Mouse (Mus musculus) G1E (cell line): Measurements from ENCODE around the gene H2afx. TPM values are rescaled to one million over a fixed set of nuclear protein-coding genes. Genes with fewer than 3 reads are reported as not detected.
"Not testable (repeated sequence)": the region's sequence is repeated elsewhere in the genome, so short reads cannot be mapped to it uniquely, and the experiment has no call there.

Source experiments
- ATAC-seq: 2 replicates; pipeline ENCODE4 v1.8.0; 2016; ENCODE audit warnings: mild to moderate bottlenecking; ENCODE audit not compliant: insufficient number of reproducible peaks, poor library complexity, low FRiP score, severe bottlenecking; ENCODE audit errors: extremely low read depth
- DNase-seq: peaks from one replicate; pipeline ENCODE4 v3.0.0; 2012; ENCODE audit warnings: low spot score
- H3K27me3 ChIP-seq: 2 replicates; pipeline ENCODE4 v1.6.1; 2012; ENCODE audit warnings: mild to moderate bottlenecking, low read length, inconsistent platforms; ENCODE audit not compliant: insufficient read depth
- H3K36me3 ChIP-seq: replicated peaks from 2 replicates; pipeline ENCODE3; 2012; ENCODE audit warnings: mild to moderate bottlenecking, inconsistent platforms
- H3K4me1 ChIP-seq: 2 replicates; pipeline ENCODE4 v1.6.1; 2012; ENCODE audit warnings: low read depth, low read length, inconsistent platforms, mixed read lengths; ENCODE audit not compliant: insufficient read depth
- H3K4me3 ChIP-seq: 2 replicates; pipeline ENCODE4 v1.5.1; 2012; ENCODE audit warnings: low read depth, mild to moderate bottlenecking, inconsistent platforms, low read length, moderate library complexity, mixed read lengths
- H3K9me3 ChIP-seq: replicated peaks from 2 replicates; pipeline ENCODE4 v1.6.1; 2012; ENCODE audit warnings: inconsistent platforms
- CTCF ChIP-seq: IDR thresholded peaks from 2 replicates; pipeline ENCODE4 v1.5.1; 2012; ENCODE audit warnings: low read depth, low read length, inconsistent platforms, mixed read lengths
- GATA1 ChIP-seq: IDR thresholded peaks from 2 replicates; pipeline ENCODE4 v1.6.1; 2012; ENCODE audit warnings: borderline replicate concordance, low read length, inconsistent platforms, mixed read lengths
- GATA2 ChIP-seq: IDR thresholded peaks from 2 replicates; pipeline ENCODE4 v1.6.1; 2012; ENCODE audit warnings: low read depth, low read length, inconsistent platforms, borderline replicate concordance
- POLR2AphosphoS5 ChIP-seq: IDR thresholded peaks from 2 replicates; pipeline ENCODE4 v1.6.1; 2012; ENCODE audit warnings: low read depth, low read length, inconsistent platforms; ENCODE audit not compliant: insufficient replicate concordance
- TAL1 ChIP-seq: conservative IDR thresholded peaks from 2 replicates; pipeline ENCODE4 v1.6.1; 2012; ENCODE audit warnings: low read depth, low read length, inconsistent platforms, mixed read lengths
- polyA plus RNA-seq: library from polyadenylated mRNA; stranded (reverse); fragments of >175 nt; gene quantifications from 2 replicates; pipeline ENCODE4 v1.2.3, GENCODE M21; 2012
- total RNA-seq, 2 experiments: library from RNA; stranded (forward) in 1 of 2; stranded (reverse) in 1 of 2; fragments of 200-1000 nt in 1 of 2; fragments of >200 nt in 1 of 2; fragmentation: Nextera tagmentation in 1 of 2; gene quantifications; 2 replicates each; pipeline ENCODE4 v1.2.3; 2014 to 2017

Gene H2afx
- total and polyA plus RNA-seq, 3 experiments = 227 to 762 (median 240) TPM

- Histone ChIP-seq H3K9me3 (no peaks in the 10 kb centered on the region), H3K4me3 (peak overlapping the region; percentile 89; the same call in 1 of the 2 replicates), H3K36me3 (peaks cover 46% of the 10 kb centered on the region), H3K4me1 (peaks cover 43% of the 10 kb centered on the region), H3K27me3 (no peaks in the 10 kb centered on the region)
- TF ChIP-seq GATA2 (no peak), POLR2AphosphoS5 (no peak), GATA1 (no peak), TAL1 (no peak), CTCF (no peak)
- no peak for DNase-seq
- ATAC-seq = no peak
Measured at GRCm38 (mm10) chr9:44318076-44318825, 16.2 kb upstream of the H2afx start.

DNA sequence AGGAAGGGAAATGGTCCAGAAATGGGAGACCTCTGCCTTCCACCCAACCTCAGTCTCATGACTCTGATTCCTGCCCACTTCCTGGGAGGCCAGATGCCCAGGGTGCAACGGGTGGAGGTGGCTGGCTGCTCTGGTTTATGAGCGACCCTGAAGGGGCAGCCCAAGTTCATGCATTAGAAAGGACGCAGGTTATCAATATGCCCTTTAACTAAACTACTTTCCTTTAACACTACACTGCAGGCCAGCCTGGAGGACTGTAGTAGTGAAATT is 15.7 kb upstream of the H2afx start:
- DNase-seq (no peak), ATAC-seq (no peak)
- Histone ChIP-seq H3K4me1 (peaks cover 43% of the 10 kb centered on the region), H3K27me3 (no peaks in the 10 kb centered on the region), H3K4me3 (peak overlapping the region; percentile 89; the same call in 1 of the 2 replicates), H3K36me3 (peaks cover 41% of the 10 kb centered on the region), H3K9me3 (no peaks in the 10 kb centered on the region)
- no peak for TF ChIP-seq GATA2
- no peak for TF ChIP-seq CTCF
- no peak for TF ChIP-seq GATA1
- TF ChIP-seq TAL1 = no peak
- TF ChIP-seq POLR2AphosphoS5 = no peak

DNA sequence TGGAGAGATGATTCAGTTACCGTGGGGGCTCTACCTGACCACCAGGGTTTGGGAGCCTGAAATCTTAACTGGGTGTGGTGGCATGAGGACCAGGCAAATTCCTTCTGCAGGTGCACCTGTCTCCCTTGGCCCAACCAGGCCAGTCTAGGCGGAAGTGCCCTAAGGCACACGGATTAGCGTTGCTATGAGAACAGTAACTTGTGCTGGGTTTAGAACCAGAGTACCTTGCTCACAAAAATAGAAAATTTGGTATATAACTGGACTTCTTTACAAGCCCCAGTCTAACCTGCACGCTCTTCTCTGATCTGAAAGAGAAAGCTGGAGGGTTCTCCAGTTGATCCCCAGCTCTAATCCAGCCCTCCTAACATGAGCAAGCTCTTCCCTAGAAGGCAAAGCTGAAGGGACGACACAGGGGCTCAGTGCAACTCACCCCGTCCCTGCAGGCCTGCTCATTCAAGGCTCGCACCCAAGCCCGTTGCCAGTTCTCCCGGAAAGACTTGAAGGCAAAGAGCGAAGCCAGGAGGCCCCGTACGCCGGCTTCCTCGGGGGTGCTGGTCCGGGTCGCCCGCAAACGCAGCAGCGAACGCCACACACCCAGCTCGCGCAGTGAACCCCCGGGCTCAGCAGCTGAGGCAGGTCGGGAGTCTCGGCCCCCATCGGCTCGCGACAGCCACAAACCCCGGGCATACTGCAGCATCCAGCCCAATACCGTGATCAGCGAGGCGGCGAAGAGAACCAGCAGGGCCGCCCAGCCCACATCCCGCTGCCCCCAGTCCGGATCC is 15.2 kb upstream of the H2afx start:
- DNase-seq (peak; percentile 51), ATAC-seq (no peak)
- peaks cover 35% of the 10 kb centered on the region for H3K36me3 ChIP-seq
- peak overlapping the region; percentile 89 for H3K4me3 ChIP-seq
- no peaks in the 10 kb centered on the region for H3K9me3 ChIP-seq
- no peaks in the 10 kb centered on the region for H3K27me3 ChIP-seq
- TF ChIP-seq GATA1 = no peak
- no peak for TF ChIP-seq POLR2AphosphoS5
- TF ChIP-seq TAL1 = no peak
- TF ChIP-seq GATA2 = no peak
- no peak for TF ChIP-seq CTCF
- peaks cover 45% of the 10 kb centered on the region for H3K4me1 ChIP-seq

DNA sequence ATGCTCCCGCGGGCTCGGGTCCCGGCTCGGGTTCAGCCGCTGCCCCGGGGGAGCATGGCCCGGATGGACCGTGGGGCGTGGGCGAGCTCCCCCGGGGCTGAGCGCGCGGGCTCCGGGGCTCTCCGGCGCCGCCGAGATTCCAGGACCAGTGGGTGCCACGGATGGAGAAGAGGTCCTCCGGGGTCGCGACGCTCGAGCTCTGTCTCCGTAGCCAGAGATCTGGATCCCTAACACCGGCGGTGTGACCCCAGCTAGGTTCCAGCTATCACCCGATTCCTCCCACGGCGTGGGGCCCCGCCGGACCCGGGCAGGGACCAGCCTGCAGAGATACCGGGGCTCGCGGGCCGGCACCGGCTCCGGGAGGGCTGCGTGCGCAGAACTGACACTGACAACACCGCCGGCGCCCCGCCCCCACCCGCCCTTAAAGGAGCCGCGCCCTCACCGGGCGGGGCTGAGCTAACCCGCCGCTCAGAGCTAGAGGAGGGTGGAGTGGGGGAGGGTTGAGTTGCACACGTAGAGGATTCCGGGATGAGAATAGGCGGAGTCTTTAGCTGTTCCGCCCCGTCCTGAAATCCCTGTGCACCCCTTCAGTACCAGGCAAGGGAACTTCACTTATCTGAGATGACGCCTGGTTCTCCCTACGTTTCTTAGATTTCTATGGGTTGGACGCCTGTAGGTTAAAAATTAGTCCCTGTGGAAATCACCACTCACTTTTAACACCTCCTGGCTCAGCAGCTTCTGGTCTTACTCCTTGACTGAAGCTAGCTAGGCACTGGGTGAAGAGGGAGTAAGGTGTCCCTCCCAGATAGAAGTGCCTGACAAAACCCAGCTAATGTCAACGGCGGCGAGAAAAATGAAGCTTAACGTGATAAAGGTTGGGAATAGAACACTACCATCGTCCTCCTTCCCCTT is 14.4 kb upstream of the H2afx start, which contains the start of gene C2cd2l:
Gene C2cd2l, minus strand, starts transcription at position 399 of the 912 bp plus-strand sequence.
- H3K27me3 ChIP-seq = no peaks in the 10 kb centered on the region
- H3K4me1 ChIP-seq = peaks cover 45% of the 10 kb centered on the region
- ATAC-seq (peak; percentile 93), DNase-seq (peak; percentile 87)
- H3K36me3 ChIP-seq = peaks cover 27% of the 10 kb centered on the region
- H3K4me3 ChIP-seq = peak within 1 kb of the TSS; percentile 89
- TF ChIP-seq GATA2 (no peak), POLR2AphosphoS5 (no peak), CTCF (no peak), TAL1 (no peak), GATA1 (no peak)
- no peaks in the 10 kb centered on the region for H3K9me3 ChIP-seq

GRCm38 (mm10) chr9:44320799-44321133 is 13.7 kb upstream of the H2afx start:
- Histone ChIP-seq H3K27me3 (no peaks in the 10 kb centered on the region), H3K4me1 (peaks cover 48% of the 10 kb centered on the region), H3K9me3 (no peaks in the 10 kb centered on the region), H3K4me3 (peak overlapping the region; percentile 89; the same call in 1 of the 2 replicates), H3K36me3 (peaks cover 21% of the 10 kb centered on the region)
- no peak for TF ChIP-seq GATA2
- TF ChIP-seq TAL1 = no peak
- TF ChIP-seq CTCF = no peak
- no peak for TF ChIP-seq GATA1
- no peak for TF ChIP-seq POLR2AphosphoS5
- DNase-seq = no peak
- ATAC-seq = no peak

- not testable (repeated sequence) for H3K27me3 ChIP-seq, H3K9me3 ChIP-seq, H3K36me3 ChIP-seq, DNase-seq, ATAC-seq, H3K4me3 ChIP-seq
- H3K4me1 ChIP-seq = peaks cover 50% of the 10 kb centered on the region
Measured at GRCm38 (mm10) chr9:44323656-44324055, 10.8 kb upstream of the H2afx start.
